Mouse (Mus musculus): ENCODE results near the gene Apeh. TPM values are rescaled to one million over a fixed set of nuclear protein-coding genes. Genes with fewer than 3 reads are reported as not detected.

Gene Apeh
- total and polyA plus RNA-seq, 2 experiments from 2014 or later = 32.8 to 43.5 TPM

GRCm38 (mm10) chr9:108049561-108050251, 44.7 kb downstream of the Apeh start:
- H3K27ac ChIP-seq (ENCODE audit: low read depth) = peak overlapping the region; percentile 70
- peak overlapping the region; percentile 52 for H3K9ac ChIP-seq (replicated peaks; ENCODE audit: low read depth, low read length)
- no peak for DNase-seq (ENCODE audit: low spot score)
- no peak for ATAC-seq (ENCODE audit: insufficient read depth, low read depth)
- peak overlapping the region; percentile 59 for H3K4me3 ChIP-seq (ENCODE audit: low read depth, low read length)
- H3K4me2 ChIP-seq (ENCODE audit: low read depth, low read length) = peak overlapping the region; percentile 87
- peaks cover 15% of the 10 kb centered on the region for H3K4me1 ChIP-seq (ENCODE audit: control insufficient read depth, insufficient read depth)
- H3K27me3 ChIP-seq (ENCODE audit: control insufficient read depth, insufficient read depth, low read length) = no peaks in the 10 kb centered on the region
- WGBS = 40% methylated on average over 15 of the region's 15 CpGs
- no peaks in the 10 kb centered on the region for H3K9me3 ChIP-seq (replicated peaks; ENCODE audit: control insufficient read depth, low read length)
- TF ChIP-seq CTCF (IDR thresholded peaks at IDR 0.05; ENCODE audit: low read depth) (no peak), EP300 (IDR thresholded peaks at IDR 0.05; ENCODE audit: low read depth) (no peak)
- peaks cover 55% of the 10 kb centered on the region for H3K36me3 ChIP-seq (replicated peaks; ENCODE audit: control insufficient read depth, insufficient read depth, low read length)

- Histone ChIP-seq H3K9ac (replicated peaks; ENCODE audit: low read depth, low read length) (peak within 1 kb of the TSS; percentile 52), H3K4me2 (ENCODE audit: low read depth, low read length) (peak within 1 kb of the TSS; percentile 87), H3K36me3 (replicated peaks; ENCODE audit: control insufficient read depth, insufficient read depth, low read length) (peaks cover 52% of the 10 kb centered on the region), H3K27me3 (ENCODE audit: control insufficient read depth, insufficient read depth, low read length) (no peaks in the 10 kb centered on the region), H3K4me1 (ENCODE audit: control insufficient read depth, insufficient read depth) (peaks cover 15% of the 10 kb centered on the region), H3K4me3 (ENCODE audit: low read depth, low read length) (peak within 1 kb of the TSS; percentile 59), H3K9me3 (replicated peaks; ENCODE audit: control insufficient read depth, low read length) (no peaks in the 10 kb centered on the region), H3K27ac (ENCODE audit: low read depth) (peak within 1 kb of the TSS; percentile 70)
- TF ChIP-seq CTCF (IDR thresholded peaks at IDR 0.05; ENCODE audit: low read depth) (no peak), EP300 (IDR thresholded peaks at IDR 0.05; ENCODE audit: low read depth) (0 out of 2 replicates have a peak, but pooled peaks have one; percentile 45)
- DNase-seq (ENCODE audit: low spot score) = peak; percentile 98
- under 1% methylated on average over 34 of the region's 39 CpGs for WGBS
- ATAC-seq (ENCODE audit: insufficient read depth, low read depth) = peak; percentile 94
Measured at GRCm38 (mm10) chr9:108049016-108049455, 45.4 kb downstream of the Apeh start, which contains the start of gene Gmppb. Gene Gmppb, plus strand, starts transcription at chr9:108049242.

GRCm38 (mm10) chr9:108048566-108048955, 45.8 kb downstream of the Apeh start:
- Histone ChIP-seq H3K4me1 (ENCODE audit: control insufficient read depth, insufficient read depth) (peaks cover 15% of the 10 kb centered on the region), H3K27me3 (ENCODE audit: control insufficient read depth, insufficient read depth, low read length) (no peaks in the 10 kb centered on the region), H3K27ac (ENCODE audit: low read depth) (peak overlapping the region; percentile 44), H3K9me3 (replicated peaks; ENCODE audit: control insufficient read depth, low read length) (no peaks in the 10 kb centered on the region), H3K9ac (replicated peaks; ENCODE audit: low read depth, low read length) (0 out of 2 replicates have a peak overlapping the region, but pooled peaks have one; percentile 22), H3K4me3 (ENCODE audit: low read depth, low read length) (peak overlapping the region; percentile 59), H3K4me2 (ENCODE audit: low read depth, low read length) (peak overlapping the region; percentile 87), H3K36me3 (replicated peaks; ENCODE audit: control insufficient read depth, insufficient read depth, low read length) (peaks cover 50% of the 10 kb centered on the region)
- DNase-seq (ENCODE audit: low spot score) (no peak), ATAC-seq (ENCODE audit: insufficient read depth, low read depth) (peak; percentile 12)
- no peak for TF ChIP-seq CTCF (IDR thresholded peaks at IDR 0.05; ENCODE audit: low read depth)
- WGBS = under 1% methylated on average over 19 of the region's 19 CpGs

GRCm38 (mm10) chr9:108047601-108048565, 46.5 kb downstream of the Apeh start:
- H3K27ac ChIP-seq (ENCODE audit: low read depth) = peak overlapping the region; percentile 44
- DNase-seq (ENCODE audit: low spot score) (no peak), ATAC-seq (ENCODE audit: insufficient read depth, low read depth) (no peak)
- peak overlapping the region; percentile 87 for H3K4me2 ChIP-seq (ENCODE audit: low read depth, low read length)
- peaks cover 15% of the 10 kb centered on the region for H3K4me1 ChIP-seq (ENCODE audit: control insufficient read depth, insufficient read depth)
- H3K9ac ChIP-seq (replicated peaks; ENCODE audit: low read depth, low read length) = 0 out of 2 replicates have a peak overlapping the region, but pooled peaks have one; percentile 22
- WGBS = 34% methylated on average over 17 of the region's 17 CpGs
- no peaks in the 10 kb centered on the region for H3K27me3 ChIP-seq (ENCODE audit: control insufficient read depth, insufficient read depth, low read length)
- H3K9me3 ChIP-seq (replicated peaks; ENCODE audit: control insufficient read depth, low read length) = no peaks in the 10 kb centered on the region
- peaks cover 50% of the 10 kb centered on the region for H3K36me3 ChIP-seq (replicated peaks; ENCODE audit: control insufficient read depth, insufficient read depth, low read length)
- peak overlapping the region; percentile 59 for H3K4me3 ChIP-seq (ENCODE audit: low read depth, low read length)
- TF ChIP-seq EP300 (IDR thresholded peaks at IDR 0.05; ENCODE audit: low read depth) (no peak), CTCF (IDR thresholded peaks at IDR 0.05; ENCODE audit: low read depth) (no peak)

- DNase-seq (ENCODE audit: low spot score) = no peak
- Histone ChIP-seq H3K4me2 (ENCODE audit: low read depth, low read length) (no peak overlapping the region), H3K4me3 (ENCODE audit: low read depth, low read length) (no peak overlapping the region), H3K27me3 (ENCODE audit: control insufficient read depth, insufficient read depth, low read length) (no peaks in the 10 kb centered on the region), H3K4me1 (ENCODE audit: control insufficient read depth, insufficient read depth) (peaks cover 15% of the 10 kb centered on the region), H3K9ac (replicated peaks; ENCODE audit: low read depth, low read length) (no peak overlapping the region), H3K27ac (ENCODE audit: low read depth) (no peak overlapping the region), H3K9me3 (replicated peaks; ENCODE audit: control insufficient read depth, low read length) (no peaks in the 10 kb centered on the region), H3K36me3 (replicated peaks; ENCODE audit: control insufficient read depth, insufficient read depth, low read length) (peaks cover 58% of the 10 kb centered on the region)
- TF ChIP-seq CTCF (IDR thresholded peaks at IDR 0.05; ENCODE audit: low read depth) = no peak
- 86% methylated on average over 4 of the region's 4 CpGs for WGBS
- ATAC-seq (ENCODE audit: insufficient read depth, low read depth) = no peak
Measured at GRCm38 (mm10) chr9:108046582-108046981, 47.8 kb downstream of the Apeh start.

All from heart, postnatal 0 days (tissue).